Mouse (Mus musculus) heart, postnatal 0 days (tissue): ENCODE results near the gene Bcdin3d. TPM values are rescaled to one million over a fixed set of nuclear protein-coding genes. Genes with fewer than 3 reads are reported as not detected.

Source experiments
- ATAC-seq: fragments of 200-750 bp; cut with Nextera tagmentation; 2 replicates; pipeline ENCODE4 v1.8.0; 2017; ENCODE audit warnings: low read depth, moderate number of reproducible peaks, moderate library complexity; ENCODE audit not compliant: insufficient read depth
- DNase-seq: peaks from one replicate; pipeline ENCODE4 v3.0.0-alpha.2; 2016; ENCODE audit warnings: low spot score
- H3K27ac ChIP-seq: fragments of 300-500 bp; sonication (generic); 2 replicates; pipeline ENCODE4 v1.5.1; 2014; ENCODE audit warnings: low read depth, mild to moderate bottlenecking
- H3K27me3 ChIP-seq: fragments of 300-500 bp; sonication (generic); 2 replicates; pipeline ENCODE4 v1.6.1; 2014; ENCODE audit warnings: low read length, mixed read lengths; ENCODE audit not compliant: control insufficient read depth, insufficient read depth
- H3K36me3 ChIP-seq: fragments of 300-500 bp; sonication (generic); replicated peaks from 2 replicates; pipeline ENCODE4 v1.6.1; 2014; ENCODE audit warnings: low read length, mixed read lengths; ENCODE audit not compliant: control insufficient read depth, insufficient read depth
- H3K4me1 ChIP-seq: fragments of 300-500 bp; sonication (generic); 2 replicates; pipeline ENCODE4 v1.6.1; 2014; ENCODE audit warnings: antibody characterized with exemption; ENCODE audit not compliant: control insufficient read depth, insufficient read depth
- H3K4me2 ChIP-seq: fragments of 300-500 bp; sonication (generic); 2 replicates; pipeline ENCODE4 v1.6.1; 2014; ENCODE audit warnings: low read depth, mild to moderate bottlenecking, low read length, moderate library complexity
- H3K4me3 ChIP-seq: fragments of 300-500 bp; sonication (generic); 2 replicates; pipeline ENCODE4 v1.5.1; 2014; ENCODE audit warnings: low read depth, low read length
- H3K9ac ChIP-seq: fragments of 300-500 bp; sonication (generic); replicated peaks from 2 replicates; pipeline ENCODE4 v1.6.1; 2014; ENCODE audit warnings: low read depth, low read length, mixed read lengths
- H3K9me3 ChIP-seq: fragments of 300-500 bp; sonication (generic); replicated peaks from 2 replicates; pipeline ENCODE4 v1.6.1; 2016; ENCODE audit warnings: low read length; ENCODE audit not compliant: control insufficient read depth
- CTCF ChIP-seq: IDR thresholded peaks from 2 replicates; pipeline ENCODE4 v1.5.1; 2016; ENCODE audit warnings: antibody characterized with exemption, control low read depth, low read depth
- EP300 ChIP-seq: IDR thresholded peaks from 2 replicates; pipeline ENCODE4 v1.6.1; 2016; ENCODE audit warnings: antibody characterized with exemption, low read depth
- WGBS: fragments of 180-500 bp; shearing (Covaris S2); extraction: QIAGEN DNeasy Blood & Tissue Kit; methylation state at CpG from one replicate; pipeline ENCODE4 v1.1.7; 2014; 5-methylcytosine and 5-hydroxymethylcytosine counted together
- polyA plus RNA-seq: library from polyadenylated mRNA; unstranded; fragments of >200 nt; fragmentation: Nextera tagmentation; extraction: Ambion mirVana; gene quantifications from 2 replicates; pipeline ENCODE4 v1.2.1, GENCODE M21; 2015
- total RNA-seq: library from RNA; depleted of rRNA; stranded (reverse); fragments of >200 nt; gene quantifications from 2 replicates; pipeline ENCODE4 v1.2.3, GENCODE M21; 2014; ENCODE audit warnings: low replicate concordance

Gene Bcdin3d
- total and polyA plus RNA-seq, 2 experiments from 2014 or later = 11.0 to 12.5 TPM

DNA sequence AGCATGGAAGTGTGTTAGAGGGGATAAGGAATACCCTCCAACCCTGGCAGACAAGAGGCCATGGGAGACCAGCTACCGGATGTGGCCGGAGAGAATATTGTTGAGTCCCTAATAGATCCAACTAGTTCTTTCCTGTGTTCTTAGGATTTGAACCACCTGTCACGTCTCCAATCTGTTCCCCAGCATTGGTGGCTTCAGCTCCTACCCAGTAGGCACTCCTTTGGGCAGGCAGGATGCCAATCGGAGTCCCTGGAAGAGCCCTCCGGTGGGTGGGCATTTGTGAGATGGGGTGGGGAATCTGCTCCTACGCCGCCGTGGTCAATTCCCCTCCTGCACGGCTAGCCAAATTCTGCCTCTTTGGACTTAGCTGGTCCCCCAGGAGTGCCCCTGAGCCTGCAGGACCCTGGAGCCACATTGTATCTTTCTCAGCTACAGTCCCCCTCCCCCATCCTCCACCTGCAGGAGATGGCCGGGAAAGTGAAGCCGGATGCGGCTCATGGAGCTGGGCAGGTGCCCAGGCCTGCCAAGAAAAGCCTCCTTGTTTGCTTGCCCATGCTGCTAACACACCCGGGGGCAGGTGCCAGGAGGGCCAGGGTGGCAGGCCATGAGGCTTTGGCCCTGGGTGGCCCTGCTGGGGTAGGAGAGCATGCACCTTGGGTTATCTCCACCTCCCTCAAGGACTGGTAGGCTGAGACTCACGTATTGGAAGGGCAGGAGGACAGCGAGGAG is 37.4 kb upstream of the Bcdin3d start:
- no peak for TF ChIP-seq CTCF
- Histone ChIP-seq H3K4me1 (no peaks in the 10 kb centered on the region), H3K9ac (no peak overlapping the region), H3K36me3 (no peaks in the 10 kb centered on the region), H3K9me3 (no peaks in the 10 kb centered on the region), H3K27me3 (peaks cover 7% of the 10 kb centered on the region; the same call in 1 of the 2 replicates), H3K27ac (no peak overlapping the region), H3K4me3 (no peak overlapping the region), H3K4me2 (no peak overlapping the region)
- no peak for DNase-seq
- no peak for ATAC-seq
- 77% methylated on average over 15 of the region's 15 CpGs for WGBS

DNA sequence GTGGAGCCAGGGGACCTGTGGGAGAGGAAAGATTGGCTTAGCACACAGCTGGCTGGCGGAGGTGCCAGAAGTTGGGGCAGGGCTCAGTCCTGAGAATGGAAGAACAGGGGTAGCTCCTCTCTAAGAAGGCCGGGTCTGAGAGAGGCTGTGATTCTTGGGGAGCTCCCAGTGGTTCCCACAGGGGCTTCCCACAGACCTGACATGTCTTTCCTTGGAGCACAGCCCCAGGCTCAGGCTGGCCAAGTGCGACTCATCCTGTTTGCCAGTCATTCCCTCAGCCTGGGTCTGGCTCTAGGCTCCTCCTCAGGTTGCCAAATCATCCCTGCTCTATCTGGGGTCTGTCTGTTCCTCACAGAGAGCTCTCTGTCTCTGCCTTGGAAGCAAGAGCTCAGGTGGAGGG is 36.1 kb upstream of the Bcdin3d start:
- Histone ChIP-seq H3K4me2 (no peak overlapping the region), H3K27ac (no peak overlapping the region), H3K4me1 (0 out of 2 replicates have a peak, but pooled peaks cover 4% of the 10 kb centered on the region), H3K27me3 (peaks cover 17% of the 10 kb centered on the region), H3K9ac (no peak overlapping the region), H3K4me3 (no peak overlapping the region), H3K9me3 (no peaks in the 10 kb centered on the region), H3K36me3 (no peaks in the 10 kb centered on the region)
- TF ChIP-seq EP300 (no peak), CTCF (no peak)
- no peak for ATAC-seq
- WGBS = 62% methylated on average over 3 of the region's 3 CpGs
- no peak for DNase-seq

DNA sequence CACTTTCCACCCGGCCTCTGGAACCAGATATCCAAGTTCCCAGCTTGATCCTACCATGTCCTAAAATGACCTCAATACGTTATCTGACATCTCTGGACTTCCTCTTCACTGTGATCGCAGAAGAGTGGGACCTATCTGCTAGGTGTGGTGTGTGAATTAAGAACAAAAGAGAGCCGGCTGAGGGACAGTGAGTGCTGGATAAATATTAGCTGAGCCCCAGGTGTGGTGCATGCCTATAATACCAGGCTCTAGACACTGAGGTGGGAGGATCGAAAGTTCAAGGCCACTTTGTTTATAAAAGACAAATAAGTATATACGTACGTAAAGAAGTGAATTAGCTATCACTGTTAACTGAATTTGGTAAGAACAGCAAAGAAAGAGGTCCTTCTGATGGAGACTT is 35.3 kb upstream of the Bcdin3d start:
- H3K4me3 ChIP-seq = no peak overlapping the region
- no peak overlapping the region for H3K4me2 ChIP-seq
- peaks cover 20% of the 10 kb centered on the region; the same call in 1 of the 2 replicates for H3K27me3 ChIP-seq
- no peak for DNase-seq
- H3K27ac ChIP-seq = no peak overlapping the region
- no peaks in the 10 kb centered on the region for H3K9me3 ChIP-seq
- 69% methylated on average over 7 of the region's 7 CpGs for WGBS
- no peak for TF ChIP-seq CTCF
- TF ChIP-seq EP300 = no peak
- no peak overlapping the region for H3K9ac ChIP-seq
- no peaks in the 10 kb centered on the region for H3K36me3 ChIP-seq
- ATAC-seq = no peak
- H3K4me1 ChIP-seq = 0 out of 2 replicates have a peak, but pooled peaks cover 5% of the 10 kb centered on the region

DNA sequence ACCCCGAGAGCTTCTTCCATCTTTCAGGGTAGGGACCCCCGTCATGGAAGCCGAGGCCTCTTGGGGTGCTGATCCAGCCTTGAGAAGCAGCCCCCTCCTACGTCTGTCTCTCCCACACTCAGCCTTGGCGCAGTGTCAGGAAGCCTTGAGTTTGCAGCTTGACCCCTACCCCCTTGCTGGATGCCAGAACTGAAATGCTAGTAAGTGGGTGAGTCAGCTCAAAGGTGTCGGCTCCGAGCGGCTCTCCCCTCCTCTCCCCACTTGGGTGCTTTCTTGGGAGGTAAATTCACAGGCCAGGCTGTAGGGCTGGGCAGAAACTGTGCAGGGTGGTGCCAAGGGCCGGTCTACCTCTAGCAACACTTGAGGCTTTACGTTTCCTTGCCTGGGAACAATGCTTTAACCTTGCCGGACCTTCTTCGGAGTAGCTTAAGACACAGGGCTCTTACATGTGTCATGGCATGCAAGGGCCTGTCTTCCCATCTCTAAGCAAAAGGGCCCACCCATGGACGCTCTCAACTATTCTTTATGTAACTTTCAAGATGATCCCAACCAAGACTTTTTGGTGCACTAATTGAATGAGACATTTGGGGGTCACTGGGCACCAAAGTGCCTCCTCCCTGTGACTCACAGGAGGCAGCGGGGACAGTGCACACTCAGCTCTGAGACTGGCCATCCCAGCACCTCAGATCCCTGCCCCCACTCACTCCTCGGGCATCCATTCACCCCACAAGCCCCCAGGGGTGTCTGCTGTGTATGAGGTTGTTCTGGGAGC is 31.0 kb upstream of the Bcdin3d start:
- Histone ChIP-seq H3K9ac (no peak overlapping the region), H3K27ac (no peak overlapping the region), H3K4me2 (no peak overlapping the region), H3K27me3 (peaks cover 15% of the 10 kb centered on the region; the same call in 1 of the 2 replicates), H3K4me1 (0 out of 2 replicates have a peak, but pooled peaks cover 5% of the 10 kb centered on the region), H3K4me3 (no peak overlapping the region), H3K36me3 (no peaks in the 10 kb centered on the region), H3K9me3 (no peaks in the 10 kb centered on the region)
- ATAC-seq (no peak), DNase-seq (no peak)
- no peak for TF ChIP-seq EP300
- TF ChIP-seq CTCF = no peak
- 64% methylated on average over 15 of the region's 15 CpGs for WGBS

DNA sequence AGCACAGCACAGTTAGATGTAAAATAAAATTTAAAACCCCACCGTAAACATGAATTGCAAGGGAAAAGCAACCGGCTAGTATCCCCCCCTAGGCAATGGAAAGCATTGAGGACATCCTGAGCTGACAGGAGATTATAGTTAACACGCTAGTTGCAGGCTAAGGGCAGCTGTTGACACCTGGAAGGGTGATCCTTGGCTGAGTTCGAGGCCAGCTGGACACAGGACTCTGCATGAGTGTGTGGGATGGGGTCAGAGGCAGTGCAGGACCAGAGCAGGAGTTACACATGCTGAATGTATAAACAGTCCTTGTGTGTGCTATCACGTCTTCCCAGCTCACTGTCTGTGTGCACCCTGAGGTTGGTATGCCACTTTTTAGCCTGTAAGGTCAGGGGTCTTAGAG is 28.7 kb upstream of the Bcdin3d start:
- TF ChIP-seq CTCF (no peak), EP300 (no peak)
- Histone ChIP-seq H3K9ac (no peak overlapping the region), H3K36me3 (no peaks in the 10 kb centered on the region), H3K4me1 (peaks cover 20% of the 10 kb centered on the region), H3K4me2 (no peak overlapping the region), H3K27ac (no peak overlapping the region), H3K27me3 (peaks cover 13% of the 10 kb centered on the region; the same call in 1 of the 2 replicates), H3K4me3 (no peak overlapping the region), H3K9me3 (no peaks in the 10 kb centered on the region)
- 60% methylated on average over 5 of the region's 5 CpGs for WGBS
- DNase-seq (no peak), ATAC-seq (no peak)
